Mouse (Mus musculus) layer of hippocampus, postnatal 25 days (tissue): ENCODE results near the gene Tenm3. TPM values are rescaled to one million over a fixed set of nuclear protein-coding genes. Genes with fewer than 3 reads are reported as not detected.

ENCODE experiments used
- DNase-seq, 2 experiments: peaks; one replicate each; pipeline ENCODE4 v3.0.0; 2022; ENCODE audit warnings: mixed read lengths in 2 of 2, low spot score in 1 of 2; ENCODE audit errors: extremely low spot score in 1 of 2
- total RNA-seq, 2 experiments: library from RNA; stranded (reverse); gene quantifications; 2 replicates each; pipeline ENCODE4 v1.2.3; 2021

The Tenm3 gene
- total RNA-seq, 2 experiments from 2014 or later: 72.4 to 80.0 TPM

- DNase-seq: no peak
Observed at GRCm38 (mm10) chr8:48743912-48744311, 99.8 kb downstream of the Tenm3 start.

- no peak for DNase-seq
Observed at GRCm38 (mm10) chr8:48742741-48743140, 101.0 kb downstream of the Tenm3 start.

GRCm38 (mm10) chr8:48740951-48741350 lies 102.8 kb downstream of the Tenm3 start:
- no peak for DNase-seq

GRCm38 (mm10) chr8:48740147-48740881 lies 103.4 kb downstream of the Tenm3 start:
- DNase-seq: peak; percentile 9 to 30

GRCm38 (mm10) chr8:48733731-48734130 lies 110.0 kb downstream of the Tenm3 start:
- no peak for DNase-seq

- no peak for DNase-seq
Observed at GRCm38 (mm10) chr8:48733057-48733456, 110.7 kb downstream of the Tenm3 start.

- DNase-seq: no peak
Observed at GRCm38 (mm10) chr8:48730701-48731100, 113.0 kb downstream of the Tenm3 start.

- no peak for DNase-seq
Observed at GRCm38 (mm10) chr8:48728833-48729690, 114.7 kb downstream of the Tenm3 start.

- DNase-seq: no peak
Observed at GRCm38 (mm10) chr8:48728006-48728405, 115.7 kb downstream of the Tenm3 start.

GRCm38 (mm10) chr8:48722744-48723143 lies 121.0 kb downstream of the Tenm3 start:
- DNase-seq: no peak

GRCm38 (mm10) chr8:48722318-48722717 lies 121.4 kb downstream of the Tenm3 start:
- no peak for DNase-seq

GRCm38 (mm10) chr8:48721376-48721775 lies 122.4 kb downstream of the Tenm3 start:
- DNase-seq: no peak

- DNase-seq: no peak
Observed at GRCm38 (mm10) chr8:48715616-48716015, 128.1 kb downstream of the Tenm3 start.

- DNase-seq: no peak
Observed at GRCm38 (mm10) chr8:48706666-48707065, 137.1 kb downstream of the Tenm3 start.

- DNase-seq: no peak
Observed at GRCm38 (mm10) chr8:48704885-48705515, 138.8 kb downstream of the Tenm3 start.

GRCm38 (mm10) chr8:48704485-48704884 lies 139.3 kb downstream of the Tenm3 start:
- DNase-seq: no peak

GRCm38 (mm10) chr8:48690665-48691395 lies 152.9 kb downstream of the Tenm3 start:
- peak in 1 of 2 experiments; percentile 10 for DNase-seq

GRCm38 (mm10) chr8:48688706-48689105 lies 155.0 kb downstream of the Tenm3 start:
- no peak for DNase-seq

GRCm38 (mm10) chr8:48688188-48688587 lies 155.6 kb downstream of the Tenm3 start:
- DNase-seq: no peak

GRCm38 (mm10) chr8:48673476-48673875 lies 170.3 kb downstream of the Tenm3 start:
- no peak for DNase-seq
